Mouse (Mus musculus): Measurements from ENCODE around the gene Tchh.
A peak's percentile ranks its signal among the peaks of the same experiment; 100 is the strongest.
"Not testable (repeated sequence)": the region's sequence is repeated elsewhere in the genome, so short reads cannot be mapped to it uniquely, and the experiment has no call there.

Tchh gene

DNA sequence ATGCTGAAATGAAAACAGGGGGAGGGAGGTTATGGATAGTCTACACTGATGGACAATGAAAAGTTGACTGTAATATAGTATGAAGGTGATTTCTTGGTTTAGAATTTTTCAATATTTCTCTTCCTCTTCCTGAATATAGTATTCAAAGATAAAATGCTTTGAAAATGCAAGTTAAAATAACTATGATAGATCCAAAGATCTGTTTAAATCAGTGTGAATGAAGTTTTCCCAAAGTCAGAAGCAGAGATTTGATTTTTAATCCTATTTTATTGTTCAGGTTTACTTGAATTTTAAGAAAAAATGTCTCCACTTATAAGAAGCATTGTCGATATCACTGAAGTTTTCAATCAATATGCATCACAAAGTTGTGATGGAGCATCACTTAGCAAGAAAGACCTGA lies at the start of gene Tchh:
Gene Tchh (plus strand): TSS at position 301 of the 400 bp plus-strand sequence.
- DNase-seq (ENCODE audit: low spot score) = no peak

DNA sequence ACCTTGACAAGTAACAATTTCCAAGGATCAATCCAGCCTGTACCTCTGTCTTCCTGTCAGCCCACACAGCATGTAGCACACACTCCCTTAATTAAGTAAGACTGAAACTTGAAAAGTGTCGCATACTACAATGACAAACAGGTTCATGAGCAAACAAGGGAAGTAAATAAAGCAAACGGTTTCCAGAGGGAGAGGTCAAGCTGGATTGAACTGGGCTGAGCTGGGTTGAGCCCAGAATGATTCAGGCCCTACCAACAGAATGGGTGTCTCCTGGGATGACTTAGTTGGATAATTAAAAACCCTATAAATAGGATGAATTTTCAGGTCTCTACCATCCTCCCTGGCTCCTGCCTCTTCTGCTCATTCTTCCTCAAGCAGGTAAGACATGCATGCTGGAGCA lies 48.8 kb upstream of the Tchh start, which contains the start of gene Rptn:
Gene Rptn (plus strand): TSS at position 334 of the 400 bp plus-strand sequence.
- no peak for DNase-seq (ENCODE audit: low spot score)

DNA sequence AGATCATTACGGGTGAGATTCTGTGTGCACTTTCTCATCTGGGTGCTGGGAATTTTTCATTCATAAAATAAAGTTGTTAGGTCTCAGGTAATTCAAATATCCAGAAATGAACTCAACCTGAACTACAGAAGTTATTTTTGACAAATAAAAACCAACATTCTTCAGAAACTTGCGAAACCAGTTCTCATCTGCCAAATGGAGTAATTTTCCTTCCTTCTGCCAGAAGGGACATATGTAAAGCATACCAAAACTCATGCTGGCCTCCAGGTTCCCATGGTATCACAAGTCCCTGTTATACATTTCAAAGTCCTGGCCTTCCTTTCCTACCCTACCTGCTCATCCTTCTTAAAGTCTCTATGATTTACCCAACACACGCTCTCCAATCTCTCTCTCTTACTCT lies 38.2 kb upstream of the Tchh start:
- no peak for DNase-seq (ENCODE audit: low spot score)

DNA sequence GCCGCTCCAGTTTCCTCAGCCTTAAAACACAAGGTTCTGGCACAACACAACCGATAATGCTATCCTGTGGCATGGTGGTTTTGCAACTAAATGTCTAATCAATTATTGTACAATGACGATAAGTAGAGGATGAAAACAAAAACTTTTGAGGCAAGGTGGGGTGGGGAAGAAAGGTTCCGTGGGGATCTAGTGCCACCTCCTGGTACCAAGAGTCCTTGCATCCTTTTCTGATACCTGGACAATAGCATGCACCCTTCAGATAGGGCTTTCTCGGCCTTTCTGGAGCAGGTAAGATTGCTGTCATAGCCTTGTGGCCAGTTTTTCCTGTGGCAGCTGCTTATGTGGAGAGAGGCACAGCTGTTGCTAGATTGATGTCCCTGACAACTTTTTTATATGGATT lies 35.1 kb upstream of the Tchh start:
- peak; percentile 6 for DNase-seq (ENCODE audit: low spot score)

DNA sequence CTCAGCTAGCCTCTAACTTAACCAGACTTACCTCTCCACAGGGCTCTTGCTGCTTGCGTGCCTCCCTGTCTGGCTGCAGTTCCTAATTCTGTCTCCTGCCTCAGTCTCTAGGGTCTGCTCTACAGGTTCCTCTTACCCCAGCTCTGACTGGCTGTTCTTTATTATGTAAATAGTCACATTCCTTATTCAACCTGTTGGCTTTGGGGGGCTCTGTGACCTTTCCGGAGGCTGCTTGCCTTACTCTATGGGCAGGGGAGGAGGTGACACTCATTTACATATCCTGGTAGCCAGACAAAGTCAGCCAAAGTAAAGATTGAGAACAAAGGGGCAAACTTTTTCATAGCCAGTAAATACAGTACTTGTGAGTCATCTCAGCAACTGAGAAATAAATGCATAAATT lies 30.2 kb upstream of the Tchh start:
- DNase-seq (ENCODE audit: low spot score) = no peak

DNA sequence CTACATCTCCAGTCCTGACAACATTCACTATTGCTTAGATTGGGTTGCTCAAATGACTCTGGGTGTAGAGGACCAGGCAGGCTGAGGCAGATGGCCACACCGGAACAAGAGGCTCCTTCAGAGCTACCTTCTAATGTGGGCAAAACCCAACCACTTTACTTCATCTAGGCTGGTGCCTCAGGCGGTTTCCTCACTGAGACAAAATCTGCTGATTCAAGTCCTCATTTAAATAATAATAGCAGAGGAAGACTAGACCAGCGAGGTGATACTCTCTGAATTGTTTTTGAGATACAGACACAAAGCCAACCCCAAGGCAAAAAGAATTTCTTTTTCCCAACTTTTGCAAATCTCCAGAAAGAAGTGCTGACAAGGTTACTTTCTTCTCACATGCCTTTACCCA lies 10.5 kb upstream of the Tchh start:
- DNase-seq (ENCODE audit: low spot score) = no peak

DNA sequence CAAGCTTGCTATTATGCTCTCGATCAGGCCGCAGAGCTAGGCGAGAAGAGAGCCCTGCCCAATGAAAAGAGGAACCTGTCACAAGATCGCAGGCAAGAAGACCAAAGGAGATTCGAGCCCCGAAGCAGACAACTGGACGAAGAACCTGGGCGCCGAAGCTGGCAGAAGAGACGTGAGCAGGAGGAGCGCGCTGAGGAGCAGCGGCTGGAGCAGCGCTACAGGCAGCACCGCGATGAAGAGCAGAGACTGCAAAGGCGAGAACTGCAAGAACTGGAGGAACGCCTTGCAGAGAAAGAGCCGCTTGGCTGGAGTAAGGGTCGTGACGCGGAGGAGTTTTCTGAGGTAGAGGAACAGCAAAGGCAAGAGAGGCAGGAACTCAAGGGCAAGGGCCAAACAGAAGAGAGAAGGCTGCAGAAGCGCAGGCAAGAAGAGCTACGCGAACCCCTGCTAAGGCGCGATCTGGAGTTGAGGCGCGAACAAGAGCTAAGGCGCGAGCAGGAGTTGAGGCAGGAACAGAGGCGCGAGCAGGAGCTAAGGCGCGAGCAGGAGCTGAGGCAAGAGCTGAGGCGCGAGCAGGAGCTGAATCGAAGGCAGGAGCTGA lies 1.5 kb downstream of the Tchh start:
- DNase-seq (ENCODE audit: low spot score) = peak; percentile 23

DNA sequence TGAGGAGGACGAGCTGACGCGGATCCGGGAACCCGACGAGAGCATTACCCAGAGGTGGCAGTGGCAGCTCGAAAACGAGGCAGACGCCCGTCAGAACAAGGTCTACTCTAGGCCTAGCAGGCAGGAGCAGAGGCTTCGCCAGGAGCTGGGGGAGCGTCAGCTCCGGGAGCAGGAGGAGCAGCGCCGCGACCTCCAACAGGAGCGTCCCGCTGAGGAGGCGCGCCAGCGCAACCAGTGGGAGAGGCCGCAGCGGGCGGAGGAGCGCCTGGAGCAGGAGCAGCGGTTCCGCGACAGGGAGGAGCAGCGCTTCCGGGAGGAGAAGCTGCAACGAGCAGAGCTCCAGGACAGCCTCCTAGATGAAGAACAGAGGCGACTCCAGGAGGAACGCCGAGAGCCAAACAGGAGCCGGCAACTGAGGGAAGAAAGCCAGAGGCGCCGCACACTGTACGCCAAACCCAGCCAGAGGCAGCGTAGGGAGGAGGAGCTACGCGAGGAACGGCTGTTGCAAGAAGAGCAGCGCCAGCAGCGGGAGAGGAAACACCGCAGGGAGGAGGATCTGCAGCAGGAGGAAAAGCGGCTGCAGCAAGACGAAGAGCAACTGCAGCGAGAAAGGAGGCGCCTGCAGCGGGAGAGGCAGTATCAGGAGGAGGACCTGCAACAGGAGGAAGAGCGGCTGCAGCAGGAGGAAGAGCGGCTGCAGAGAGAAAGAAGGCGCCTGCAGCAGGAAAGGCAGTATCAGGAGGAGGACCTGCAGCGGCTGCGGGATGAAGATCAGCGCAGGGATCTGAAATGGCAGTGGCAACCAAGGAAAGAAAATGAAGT lies 2.4 kb downstream of the Tchh start:
- peak; percentile 75 for DNase-seq (ENCODE audit: low spot score)

DNA sequence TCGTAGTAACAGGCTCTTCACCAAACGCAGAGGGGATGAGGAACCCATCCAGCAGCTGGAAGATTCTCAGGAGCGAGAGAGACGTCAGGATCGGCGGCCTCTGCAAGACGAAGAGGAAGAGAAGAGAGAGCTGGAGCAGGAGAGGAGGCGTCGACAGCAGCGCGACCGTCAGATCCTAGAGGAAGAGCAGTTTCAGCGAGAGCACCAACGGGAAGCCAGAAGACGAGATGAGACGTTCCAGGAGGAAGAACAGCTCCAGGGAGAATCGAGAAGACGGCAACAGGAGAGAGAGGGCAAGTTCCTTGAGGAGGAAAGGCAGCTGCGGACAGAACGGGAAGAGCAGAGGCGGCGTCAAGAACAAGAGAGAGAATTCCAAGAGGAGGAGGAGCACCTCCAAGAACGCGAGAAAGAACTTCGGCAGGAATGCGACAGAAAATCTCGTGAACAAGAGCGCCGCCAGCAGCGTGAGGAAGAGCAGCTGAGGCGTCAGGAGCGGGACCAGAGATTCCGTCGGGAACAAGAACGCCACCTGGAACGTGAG lies 3.1 kb downstream of the Tchh start:
- peak; percentile 23 for DNase-seq (ENCODE audit: low spot score)

DNA sequence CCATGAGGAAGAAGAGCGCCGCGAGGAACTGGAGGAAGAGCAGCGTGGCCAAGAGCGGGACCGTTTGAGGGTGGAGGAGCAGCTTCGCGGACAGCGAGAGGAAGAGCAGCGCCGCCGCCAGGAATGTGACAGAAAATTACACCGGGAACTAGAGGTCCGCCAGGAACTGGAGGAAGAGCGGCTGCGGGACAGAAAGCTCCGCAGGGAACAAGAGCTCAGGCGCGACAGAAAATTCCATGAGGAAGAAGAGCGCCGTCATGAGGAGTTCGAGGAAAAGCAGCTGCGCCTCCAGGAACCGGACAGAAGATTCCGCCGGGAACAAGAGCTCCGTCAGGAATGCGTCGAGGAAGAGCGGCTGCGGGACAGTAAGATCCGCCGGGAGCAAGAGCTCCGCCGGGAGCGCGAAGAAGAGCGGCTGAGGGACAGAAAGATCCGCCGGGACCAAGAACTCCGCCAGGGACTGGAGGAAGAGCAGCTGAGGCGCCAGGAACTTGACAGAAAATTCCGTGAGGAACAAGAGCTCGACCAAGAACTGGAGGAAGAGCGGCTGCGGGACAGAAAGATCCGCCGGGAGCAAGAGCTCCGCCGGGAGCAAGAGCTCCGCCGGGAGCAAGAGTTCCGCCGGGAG lies 4.1 kb downstream of the Tchh start:
- DNase-seq (ENCODE audit: low spot score) = peak; percentile 33

DNA sequence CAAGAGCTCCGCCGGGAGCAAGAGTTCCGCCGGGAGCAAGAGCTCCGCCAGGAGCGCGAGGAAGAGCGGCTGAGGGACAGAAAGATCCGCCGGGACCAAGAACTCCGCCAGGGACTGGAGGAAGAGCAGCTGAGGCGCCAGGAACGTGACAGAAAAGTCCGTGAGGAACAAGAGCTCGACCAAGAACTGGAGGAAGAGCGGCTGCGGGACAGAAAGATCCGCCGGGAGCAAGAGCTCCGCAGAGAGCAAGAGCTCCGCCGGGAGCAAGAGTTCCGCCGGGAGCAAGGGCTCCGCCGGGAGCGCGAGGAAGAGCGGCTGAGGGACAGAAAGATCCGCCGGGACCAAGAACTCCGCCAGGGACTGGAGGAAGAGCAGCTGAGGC lies 4.6 kb downstream of the Tchh start:
- not testable (repeated sequence) for DNase-seq (ENCODE audit: low spot score)

DNA sequence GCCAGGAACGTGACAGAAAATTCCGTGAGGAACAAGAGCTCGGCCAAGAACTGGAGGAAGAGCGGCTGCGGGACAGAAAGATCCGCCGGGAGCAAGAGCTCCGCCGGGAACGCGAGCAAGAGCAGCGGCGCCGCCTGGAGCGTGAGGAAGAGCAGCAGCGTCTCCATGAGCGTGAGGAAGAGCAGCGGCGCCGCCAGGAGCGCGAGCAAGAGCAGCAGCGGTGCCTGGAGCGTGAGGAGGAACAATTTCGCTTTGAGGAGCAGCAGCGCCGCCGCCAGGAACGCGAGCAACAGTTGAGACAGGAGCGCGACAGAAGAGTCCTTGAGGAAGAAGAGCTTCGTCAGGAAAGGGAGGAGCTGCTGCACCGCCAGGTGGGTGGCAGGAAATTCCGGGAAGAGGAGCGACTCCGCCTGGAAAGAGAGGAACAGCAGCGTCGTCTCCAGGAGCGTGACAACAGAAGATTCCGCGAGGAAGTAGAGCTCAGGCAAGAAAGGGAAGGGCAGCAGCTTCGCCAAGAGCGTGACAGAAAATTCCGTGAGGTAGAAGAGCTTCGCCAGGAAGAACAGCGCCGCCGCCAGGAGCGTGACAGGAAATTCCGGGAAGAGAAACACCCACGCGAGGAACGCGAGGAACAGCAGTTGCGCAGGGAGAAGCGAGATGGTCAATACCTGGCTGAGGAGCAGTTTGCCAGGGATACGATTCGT lies 5.2 kb downstream of the Tchh start:
- DNase-seq (ENCODE audit: low spot score) = peak; percentile 67

DNA sequence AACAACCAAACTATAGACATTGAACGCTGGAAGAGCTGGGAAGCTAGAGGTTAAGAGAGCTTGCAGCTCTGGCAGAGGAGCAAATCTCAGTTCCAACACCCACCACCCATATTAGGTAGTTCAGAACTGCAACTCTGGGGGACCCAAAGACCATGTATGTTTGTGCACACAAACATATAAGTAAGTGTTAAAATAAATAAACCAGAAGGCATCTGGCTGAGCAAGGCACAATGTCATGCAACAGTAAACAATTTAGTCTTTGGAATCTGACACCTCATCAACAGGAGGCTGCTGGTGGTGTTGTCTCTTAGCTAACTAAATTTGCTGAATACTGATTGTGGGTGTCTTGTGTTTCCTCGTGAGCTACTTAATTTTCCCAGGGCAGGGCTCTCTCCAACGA lies 24.4 kb downstream of the Tchh start:
- DNase-seq (ENCODE audit: low spot score) = no peak

DNA sequence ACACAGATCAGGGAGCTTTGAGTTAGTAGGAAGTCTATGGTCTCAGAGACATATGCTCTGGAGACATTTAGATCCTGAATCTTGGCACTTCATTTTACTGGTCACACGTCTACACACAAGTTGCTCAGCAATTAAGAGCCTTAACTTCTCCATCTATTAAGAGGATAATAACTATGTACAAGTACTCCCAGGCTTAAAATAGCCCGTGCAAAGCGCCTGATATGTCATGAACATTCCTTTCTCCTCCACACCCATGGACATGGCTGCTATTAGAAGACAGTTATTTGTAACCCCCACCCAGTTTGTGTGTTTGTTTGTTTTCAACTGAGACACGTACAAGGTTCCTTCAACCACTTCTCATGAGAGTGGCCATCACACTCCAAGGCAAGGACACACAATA lies 25.0 kb downstream of the Tchh start:
- no peak for DNase-seq (ENCODE audit: low spot score)

DNA sequence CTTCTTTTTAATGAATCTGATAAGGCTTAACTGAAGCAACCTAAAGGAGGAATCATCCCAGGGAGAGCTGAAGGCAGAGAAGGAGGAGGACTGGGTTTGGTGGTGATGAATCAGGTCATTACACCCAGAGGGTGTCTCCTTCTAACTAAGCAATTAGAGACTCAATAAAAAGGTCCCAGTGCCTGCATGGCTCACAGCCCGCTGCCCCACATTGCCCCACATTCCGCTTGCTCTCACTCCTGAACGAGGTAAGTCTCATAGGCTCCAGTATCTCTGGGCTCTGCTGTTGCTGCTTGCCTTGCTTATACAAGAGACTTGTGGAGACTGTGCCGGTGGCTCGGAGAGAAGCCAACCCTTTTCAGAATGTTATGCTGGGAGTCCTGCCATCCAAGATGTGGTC lies 26.4 kb downstream of the Tchh start, which contains the start of gene Tchhl1:
Gene Tchhl1 (plus strand): TSS at position 194 of the 400 bp plus-strand sequence.
- DNase-seq (ENCODE audit: low spot score) = no peak

DNA sequence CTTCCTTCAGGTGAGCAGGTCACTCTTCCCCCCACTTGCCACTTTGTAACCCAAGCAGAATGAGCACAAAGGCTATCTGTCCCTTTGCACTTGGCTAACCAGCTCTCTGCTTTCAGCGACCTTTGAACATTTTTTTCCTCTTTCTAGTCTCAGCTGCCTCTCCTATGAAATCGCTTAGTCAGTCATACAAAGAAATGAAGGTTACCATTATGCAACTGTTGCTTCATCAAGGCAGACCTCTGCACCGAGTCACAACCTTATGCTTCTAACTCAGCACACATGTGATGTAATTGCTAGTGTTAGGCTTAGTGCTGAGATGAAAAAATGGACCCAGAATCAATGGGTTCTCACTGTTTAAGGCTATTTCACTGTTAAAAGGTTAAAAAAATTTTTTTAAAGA lies 27.5 kb downstream of the Tchh start:
- DNase-seq (ENCODE audit: low spot score) = no peak

DNA sequence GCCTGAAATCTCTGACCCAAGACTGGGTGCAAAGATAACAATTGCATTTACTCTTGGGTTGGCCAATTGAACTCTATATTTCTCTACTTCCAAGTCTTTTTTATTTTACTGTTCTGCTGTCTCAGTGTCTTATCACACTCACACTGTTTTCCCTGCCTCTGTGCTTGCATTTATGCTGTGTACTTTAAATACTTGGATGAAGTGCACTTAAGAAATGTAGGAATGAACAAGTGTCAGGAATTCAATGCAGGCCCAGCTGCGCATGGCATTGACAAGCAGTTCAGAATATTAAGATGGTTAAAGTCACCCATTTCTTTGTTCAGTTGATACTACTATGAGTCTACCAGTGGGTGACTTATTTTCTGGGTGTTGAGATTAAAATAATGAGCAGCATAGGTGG lies 37.9 kb downstream of the Tchh start:
- no peak for DNase-seq (ENCODE audit: low spot score)

DNA sequence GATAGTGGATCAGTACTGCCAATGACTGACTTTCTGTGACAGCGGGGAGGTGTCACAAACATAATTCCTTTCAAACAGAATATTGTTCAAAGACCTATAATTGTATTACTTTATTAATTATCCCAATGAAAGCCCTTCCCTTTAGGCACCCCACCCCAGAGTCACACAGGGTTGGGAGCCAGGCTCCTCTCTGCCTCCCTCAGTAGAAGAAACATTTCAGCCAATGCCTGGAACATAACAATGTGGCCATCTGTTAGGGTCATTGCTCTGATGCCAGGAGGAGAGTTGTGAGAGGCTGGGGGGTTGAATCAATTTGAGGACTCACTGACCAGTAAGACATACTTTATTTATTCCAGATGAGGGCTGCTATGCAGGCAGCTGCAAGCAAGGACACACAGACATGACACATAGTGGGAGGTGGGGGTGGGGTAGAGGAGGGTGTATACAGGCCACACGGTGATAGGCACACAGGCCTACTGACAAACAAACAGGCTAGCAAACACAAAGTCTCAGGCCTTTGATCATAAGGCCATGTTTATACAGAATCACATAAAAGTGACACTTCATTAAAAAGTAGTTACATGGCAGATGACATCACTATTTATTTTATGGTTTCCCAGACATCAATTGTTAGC lies 40.0 kb downstream of the Tchh start:
- DNase-seq (ENCODE audit: low spot score) = no peak

DNA sequence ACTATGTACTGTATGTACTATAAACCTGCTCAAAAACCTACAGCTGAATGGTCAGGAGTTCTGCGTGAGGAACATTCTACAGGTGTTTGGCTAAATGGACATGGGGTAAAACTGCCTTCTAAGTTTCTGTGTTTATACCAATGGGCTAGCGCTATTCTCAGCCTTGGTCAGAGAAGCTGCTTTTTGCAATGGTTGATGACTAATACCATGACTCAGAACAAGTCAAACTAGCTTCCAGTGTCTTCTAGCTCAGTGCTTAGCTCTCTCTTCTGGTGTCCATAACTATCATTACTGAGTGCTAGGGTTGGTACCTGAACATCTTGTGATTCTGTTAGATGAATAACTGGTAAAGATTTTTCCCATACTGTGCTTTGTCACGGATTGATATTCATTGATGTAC lies 43.5 kb downstream of the Tchh start:
- DNase-seq (ENCODE audit: low spot score) = no peak

DNA sequence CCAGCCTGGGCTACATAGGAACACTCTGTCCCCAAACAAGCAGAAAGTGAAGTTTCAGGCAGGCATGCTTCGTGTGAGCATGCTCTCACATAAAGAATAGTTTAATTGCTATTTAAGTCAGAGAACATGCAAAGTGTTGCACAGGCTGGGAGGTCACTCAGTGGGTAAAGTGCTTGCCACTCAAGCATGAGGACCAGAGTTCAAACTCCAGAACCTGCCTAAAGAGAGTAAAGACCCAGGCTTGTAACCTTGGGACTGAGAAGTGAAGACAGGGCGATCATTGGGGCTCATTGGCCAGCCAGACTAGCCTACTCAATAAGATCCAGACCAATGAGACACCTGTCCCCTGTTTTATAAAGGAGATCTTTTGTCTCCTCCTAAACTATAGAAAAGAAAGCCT lies 46.4 kb downstream of the Tchh start:
- no peak for DNase-seq (ENCODE audit: low spot score)

DNA sequence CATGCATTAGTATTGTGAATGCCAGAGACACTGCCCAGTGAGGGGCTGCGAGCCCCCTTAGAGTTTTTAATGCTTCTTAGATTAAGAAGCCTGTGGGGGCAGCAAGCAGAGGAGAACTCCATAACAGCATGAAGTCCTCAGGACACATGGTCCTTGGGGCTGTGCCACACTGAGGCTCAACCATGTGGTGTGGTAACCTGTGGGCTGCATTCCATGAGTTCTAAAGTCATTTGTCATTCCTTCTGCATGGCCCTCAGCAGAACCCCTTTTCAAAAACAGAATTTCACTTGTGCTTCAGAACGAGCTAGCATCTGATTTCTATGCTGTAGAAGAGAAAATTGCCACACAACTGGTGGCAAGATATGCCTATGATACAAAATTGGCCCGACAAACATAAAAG lies 50.0 kb downstream of the Tchh start:
- DNase-seq (ENCODE audit: low spot score) = no peak

DNA sequence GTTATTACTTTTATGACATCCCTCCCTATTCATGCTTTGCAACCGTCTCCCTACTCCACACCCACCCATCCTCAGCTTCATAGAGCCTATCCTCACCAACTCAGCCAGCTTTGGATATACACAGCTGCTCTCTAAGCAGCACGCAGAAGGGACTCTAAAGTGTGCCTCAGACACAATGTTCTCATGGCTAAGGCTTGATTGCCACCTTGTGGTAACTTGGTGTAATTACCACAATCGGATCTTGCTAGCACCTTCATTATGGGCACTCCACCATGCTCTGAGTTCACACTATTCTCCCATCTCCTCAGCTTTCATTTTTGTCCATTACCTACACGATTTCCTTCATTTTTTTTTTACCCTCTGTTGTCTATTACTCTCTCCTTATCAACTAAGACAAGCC lies 51.9 kb downstream of the Tchh start:
- DNase-seq (ENCODE audit: low spot score) = peak; percentile 5

All from ovary, postnatal 36 days (tissue).